Mouse (Mus musculus): ENCODE results near the gene Olfr718-ps1.

Olfr718-ps1 gene

GRCm38 (mm10) chr5:143129101-143129500, 18.3 kb downstream of the Olfr718-ps1 start:
- in situ Hi-C loops (cut with MboI, MseI), result no loop called here

- in situ Hi-C loops (cut with MboI, MseI), result no loop called here
These were observed 19.5 kb downstream of the Olfr718-ps1 start for GRCm38 (mm10) chr5:143127837-143128236.

GRCm38 (mm10) chr5:143126908-143127307, 20.5 kb downstream of the Olfr718-ps1 start:
- in situ Hi-C loops (cut with MboI, MseI), result no loop called here

GRCm38 (mm10) chr5:143126089-143126488, 21.3 kb downstream of the Olfr718-ps1 start:
- in situ Hi-C loops (cut with MboI, MseI), result no loop called here

GRCm38 (mm10) chr5:143125601-143126000, 21.8 kb downstream of the Olfr718-ps1 start:
- in situ Hi-C loops (cut with MboI, MseI), result no loop called here

GRCm38 (mm10) chr5:143124805-143125378, 22.5 kb downstream of the Olfr718-ps1 start:
- in situ Hi-C loops (cut with MboI, MseI), result no loop called here

GRCm38 (mm10) chr5:143122673-143123072, 24.7 kb downstream of the Olfr718-ps1 start:
- in situ Hi-C loops (cut with MboI, MseI), result no loop called here

GRCm38 (mm10) chr5:143122125-143122524, 25.3 kb downstream of the Olfr718-ps1 start:
- in situ Hi-C loops (cut with MboI, MseI), result no loop called here

GRCm38 (mm10) chr5:143112281-143113246, 34.8 kb downstream of the Olfr718-ps1 start, which contains the start of gene Rnf216:
Rnf216 (minus strand) TSS chr5:143112994.
- in situ Hi-C loops (cut with MboI, MseI), result no loop called here

- in situ Hi-C loops (cut with MboI, MseI), result no loop called here
These were observed 40.5 kb downstream of the Olfr718-ps1 start for GRCm38 (mm10) chr5:143106842-143107241.

- in situ Hi-C loops (cut with MboI, MseI), result no loop called here
These were observed 44.1 kb downstream of the Olfr718-ps1 start for GRCm38 (mm10) chr5:143103231-143103630.

- in situ Hi-C loops (cut with MboI, MseI), result no loop called here
These were observed 45.8 kb downstream of the Olfr718-ps1 start for GRCm38 (mm10) chr5:143101626-143102025.

- in situ Hi-C loops (cut with MboI, MseI), result no loop called here
These were observed 52.1 kb downstream of the Olfr718-ps1 start for GRCm38 (mm10) chr5:143095256-143095655.

GRCm38 (mm10) chr5:143092891-143093290, 54.5 kb downstream of the Olfr718-ps1 start:
- in situ Hi-C loops (cut with MboI, MseI), result no loop called here

- in situ Hi-C loops (cut with MboI, MseI), result no loop called here
These were observed 62.5 kb downstream of the Olfr718-ps1 start for GRCm38 (mm10) chr5:143084898-143085297.
